Mouse (Mus musculus) hindbrain, postnatal 0 days (tissue): ENCODE data around the gene Ptgr2. TPM values are rescaled to one million over a fixed set of nuclear protein-coding genes. Genes with fewer than 3 reads are reported as not detected.
"Not testable (repeated sequence)": the region's sequence is repeated elsewhere in the genome, so short reads cannot be mapped to it uniquely, and the experiment has no call there.

Experiments used
- ATAC-seq: fragments of 200-750 bp; cut with Nextera tagmentation; 2 replicates; pipeline ENCODE4 v1.8.0; 2017; ENCODE audit warnings: mild to moderate bottlenecking, moderate TSS enrichment, moderate library complexity
- DNase-seq: peaks from one replicate; pipeline ENCODE4 v3.0.0-alpha.2; 2015; ENCODE audit warnings: low spot score
- H3K27ac ChIP-seq: fragments of 300-500 bp; sonication (generic); 2 replicates; pipeline ENCODE4 v1.5.1; 2014; ENCODE audit warnings: mild to moderate bottlenecking
- H3K27me3 ChIP-seq: fragments of 300-500 bp; sonication (generic); 2 replicates; pipeline ENCODE4 v1.6.1; 2014; ENCODE audit warnings: low read length, mixed read lengths; ENCODE audit not compliant: insufficient read depth
- H3K36me3 ChIP-seq: fragments of 300-500 bp; sonication (generic); 2 replicates; pipeline ENCODE4 v1.6.1; 2014; ENCODE audit warnings: low read length, mixed read lengths; ENCODE audit not compliant: insufficient read depth
- H3K4me1 ChIP-seq: fragments of 300-500 bp; sonication (generic); 2 replicates; pipeline ENCODE4 v1.6.1; 2014; ENCODE audit warnings: antibody characterized with exemption, low read length, mixed read lengths; ENCODE audit not compliant: insufficient read depth
- H3K4me2 ChIP-seq: fragments of 300-500 bp; sonication (generic); 2 replicates; pipeline ENCODE4 v1.6.1; 2014; ENCODE audit warnings: low read depth, mild to moderate bottlenecking, low read length, moderate library complexity, mixed read lengths
- H3K4me3 ChIP-seq: fragments of 300-500 bp; sonication (generic); 2 replicates; pipeline ENCODE4 v1.5.1; 2014; ENCODE audit warnings: low read length
- H3K9ac ChIP-seq: fragments of 300-500 bp; sonication (generic); replicated peaks from 2 replicates; pipeline ENCODE4 v1.6.1; 2014; ENCODE audit warnings: mild to moderate bottlenecking, low read length, moderate library complexity, mixed read lengths
- H3K9me3 ChIP-seq: fragments of 300-500 bp; sonication (generic); 2 replicates; pipeline ENCODE4 v1.6.1; 2016; ENCODE audit warnings: low read length, mixed read lengths
- CTCF ChIP-seq: IDR thresholded peaks from 2 replicates; pipeline ENCODE4 v1.5.1; 2016; ENCODE audit warnings: antibody characterized with exemption, control low read depth, low read depth
- WGBS: fragments of 180-500 bp; shearing (Covaris S2); extraction: QIAGEN DNeasy Blood & Tissue Kit; methylation state at CpG from one replicate; pipeline ENCODE4 v1.1.7; 2014; 5-methylcytosine and 5-hydroxymethylcytosine counted together
- polyA plus RNA-seq: library from polyadenylated mRNA; unstranded; fragments of >200 nt; fragmentation: Nextera tagmentation; extraction: Ambion mirVana; gene quantifications from 2 replicates; pipeline ENCODE4 v1.2.1, GENCODE M21; 2015
- total RNA-seq: library from RNA; depleted of rRNA; stranded (reverse); fragments of >200 nt; gene quantifications from 2 replicates; pipeline ENCODE4 v1.2.3, GENCODE M21; 2014; rRNA removed

The Ptgr2 gene
- total RNA-seq: 10.2 and 13.4 TPM in 2 replicates
- 20.3 and 22.7 TPM in 2 replicates for polyA plus RNA-seq

DNA sequence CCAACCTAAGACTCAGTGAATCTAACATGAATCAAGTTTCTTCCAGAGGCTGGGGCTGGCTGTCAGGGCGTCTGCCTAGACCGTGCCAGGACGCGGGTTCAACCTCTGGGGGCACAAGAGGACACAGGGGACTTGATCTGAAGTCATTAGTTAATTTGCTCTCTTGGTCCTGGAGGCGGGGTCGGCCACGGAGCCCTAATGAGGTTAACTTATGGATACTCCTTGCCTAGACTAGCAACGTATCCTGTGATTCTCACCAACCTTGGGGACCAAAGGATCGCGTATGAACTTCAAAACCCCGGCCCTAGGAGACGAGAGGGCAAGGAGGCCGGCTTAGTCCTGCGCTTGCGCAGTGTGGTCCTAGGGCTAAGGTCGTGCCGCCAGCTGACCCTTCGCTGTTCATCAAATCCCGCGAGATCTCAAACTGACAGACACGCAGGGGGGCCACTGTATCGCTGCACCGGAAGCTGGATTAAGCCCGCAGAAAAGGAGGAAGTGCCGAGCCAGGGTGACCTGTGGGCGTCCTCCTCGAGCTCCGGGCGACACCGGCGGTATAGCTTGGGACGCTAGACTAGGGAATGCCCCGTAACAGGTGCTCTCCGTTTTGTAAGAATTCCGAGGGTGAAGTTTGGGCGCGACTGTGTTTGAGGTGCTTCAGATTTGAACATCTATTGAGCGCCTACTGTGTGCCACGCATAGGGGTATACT is at the start of gene Ptgr2:
Gene Ptgr2, plus strand, starts transcription at position 348 of the 708 bp plus-strand sequence.
- no peaks in the 10 kb centered on the region for H3K9me3 ChIP-seq
- H3K4me1 ChIP-seq: no peaks in the 10 kb centered on the region
- peak within 1 kb of the TSS; percentile 56 for H3K27ac ChIP-seq
- no peaks in the 10 kb centered on the region for H3K36me3 ChIP-seq
- H3K9ac ChIP-seq: peak within 1 kb of the TSS; percentile 60
- TF ChIP-seq CTCF: 0 out of 2 replicates have a peak, but pooled peaks have one; percentile 8
- peak within 1 kb of the TSS; percentile 61 for H3K4me2 ChIP-seq
- DNase-seq: peak; percentile 96
- no peaks in the 10 kb centered on the region for H3K27me3 ChIP-seq
- H3K4me3 ChIP-seq: peak within 1 kb of the TSS; percentile 49
- peak; percentile 97 for ATAC-seq
- WGBS: under 1% methylated on average over 39 of the region's 39 CpGs

DNA sequence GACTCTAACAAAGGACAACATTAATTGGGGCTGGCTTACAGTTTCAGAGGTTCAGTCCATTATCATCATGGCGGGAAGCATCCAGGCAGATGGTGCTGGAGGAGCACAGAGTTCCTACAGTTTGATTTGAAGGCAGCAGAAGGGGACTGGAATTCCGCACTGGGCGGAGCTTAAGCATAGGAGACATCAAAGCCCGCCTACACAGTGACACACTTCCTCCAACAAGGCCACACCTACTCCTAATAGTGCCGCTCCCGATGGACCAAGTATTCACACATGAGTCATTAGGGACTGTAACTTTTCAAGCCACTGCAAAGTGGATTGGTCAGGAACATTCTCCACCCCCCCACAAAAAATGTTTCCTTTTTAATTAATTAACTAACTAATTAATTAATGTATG is 49.5 kb upstream of the Ptgr2 start:
- no peak overlapping the region for H3K4me3 ChIP-seq
- TF ChIP-seq CTCF: no peak
- no peaks in the 10 kb centered on the region for H3K4me1 ChIP-seq
- H3K9me3 ChIP-seq: no peaks in the 10 kb centered on the region
- no peak overlapping the region for H3K27ac ChIP-seq
- DNase-seq (no peak), ATAC-seq (no peak)
- H3K9ac ChIP-seq: no peak overlapping the region
- no peaks in the 10 kb centered on the region for H3K27me3 ChIP-seq
- WGBS: 94% methylated on average over 6 of the region's 6 CpGs
- no peak overlapping the region for H3K4me2 ChIP-seq
- no peaks in the 10 kb centered on the region for H3K36me3 ChIP-seq

DNA sequence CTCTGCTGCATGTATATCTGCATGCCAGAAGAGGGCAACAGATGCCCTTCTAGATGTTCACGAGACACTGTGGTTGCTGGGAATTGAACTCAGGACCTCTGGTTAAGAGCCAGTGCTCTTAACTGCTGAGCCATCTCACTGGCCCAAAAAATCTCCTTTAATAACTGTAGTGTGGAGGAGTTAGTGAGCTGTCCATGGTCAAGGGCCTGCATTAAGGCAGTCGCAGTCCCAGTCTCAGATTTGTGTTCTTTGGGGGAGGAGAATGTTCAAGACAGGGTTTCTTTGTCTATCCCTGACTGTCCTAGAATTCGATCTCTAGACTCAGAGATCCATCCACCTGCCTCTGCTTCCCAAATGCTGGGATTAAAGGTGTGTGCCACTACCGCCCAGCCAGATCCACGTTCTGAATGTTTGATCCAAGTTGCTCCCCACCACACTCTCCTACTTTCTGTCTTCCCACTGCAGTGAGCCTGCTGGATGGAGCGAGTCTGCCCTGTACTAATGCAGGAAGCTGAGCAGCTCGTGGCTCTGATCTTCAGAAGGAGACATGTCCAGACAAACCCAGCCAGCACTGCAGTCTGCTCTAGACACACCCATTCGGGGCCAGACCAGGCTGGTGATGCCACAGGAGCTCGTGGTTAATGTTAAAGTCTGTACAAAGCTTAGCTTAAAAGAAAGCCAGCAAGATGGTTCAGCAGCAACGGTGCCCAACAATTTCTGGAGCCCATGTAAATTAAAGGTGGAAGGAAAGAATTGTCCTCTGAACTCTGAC is 48.9 kb upstream of the Ptgr2 start:
- H3K27ac ChIP-seq: no peak overlapping the region
- no peak for TF ChIP-seq CTCF

DNA sequence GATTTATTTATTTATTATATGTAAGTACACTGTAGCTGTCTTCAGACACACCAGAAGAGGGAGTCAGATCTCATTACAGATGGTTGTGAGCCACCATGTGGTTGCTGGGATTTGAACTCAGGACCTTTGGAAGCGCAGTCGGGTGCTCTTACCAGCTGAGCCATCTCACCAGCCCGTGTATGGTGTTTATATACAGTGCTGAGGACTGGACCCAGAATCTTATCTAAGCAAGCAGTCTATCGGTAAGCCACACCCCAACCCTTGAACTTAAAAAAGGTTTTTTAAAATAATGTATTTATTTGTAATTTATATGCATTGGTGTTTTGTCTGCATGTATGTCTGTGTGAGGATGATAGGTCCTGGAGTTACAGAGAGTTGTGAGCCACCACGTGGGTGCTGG is 48.0 kb upstream of the Ptgr2 start:
- 95% methylated on average over 5 of the region's 5 CpGs for whole genome bisulfite sequencing
- H3K36me3 ChIP-seq, H3K9ac ChIP-seq, H3K9me3 ChIP-seq, H3K4me1 ChIP-seq, H3K4me3 ChIP-seq, ATAC-seq, H3K27ac ChIP-seq, DNase-seq, H3K27me3 ChIP-seq, H3K4me2 ChIP-seq: not testable (repeated sequence)

More for the DNA sequence above, 48.9 kb upstream of the Ptgr2 start:
- H3K27me3 ChIP-seq: no peaks in the 10 kb centered on the region
- no peak for ATAC-seq
- 84% methylated on average over 10 of the region's 10 CpGs for WGBS
- no peaks in the 10 kb centered on the region for H3K9me3 ChIP-seq
- no peak for DNase-seq
- H3K9ac ChIP-seq: no peak overlapping the region
- H3K4me3 ChIP-seq: no peak overlapping the region
- H3K4me2 ChIP-seq: no peak overlapping the region
- H3K4me1 ChIP-seq: no peaks in the 10 kb centered on the region
- no peaks in the 10 kb centered on the region for H3K36me3 ChIP-seq

DNA sequence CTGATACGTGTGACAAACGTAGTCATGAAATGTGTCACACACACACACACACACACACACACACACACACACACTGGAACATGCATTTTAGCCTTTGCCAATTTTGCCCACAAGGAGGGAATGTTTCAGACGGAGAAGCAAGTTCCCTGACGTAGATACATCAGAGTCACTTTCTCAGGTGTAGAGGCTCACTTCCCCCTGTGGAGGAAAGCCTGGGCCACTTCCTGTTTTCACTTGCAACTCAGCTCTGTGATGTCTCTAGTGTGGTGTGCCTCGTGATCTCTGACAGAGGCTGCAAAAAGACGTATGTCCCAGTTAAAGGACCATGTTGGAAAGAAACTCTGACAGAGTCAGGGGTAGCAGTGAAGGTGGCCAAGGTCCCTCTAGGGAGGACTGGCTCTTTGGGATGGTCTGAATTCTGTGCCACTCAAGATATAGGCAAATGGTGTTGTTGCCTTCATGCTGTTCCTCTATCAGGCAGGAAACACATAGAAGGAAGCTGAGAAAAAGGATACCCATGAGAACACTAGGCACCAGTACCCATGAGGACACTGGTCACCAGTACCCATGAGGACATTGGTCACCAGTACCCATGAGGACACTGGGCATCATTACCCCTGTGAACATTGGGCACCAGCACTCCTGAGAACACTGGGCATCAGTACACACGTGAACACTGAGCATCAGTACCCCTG is 41.8 kb upstream of the Ptgr2 start:
- H3K4me1 ChIP-seq: no peaks in the 10 kb centered on the region

DNA sequence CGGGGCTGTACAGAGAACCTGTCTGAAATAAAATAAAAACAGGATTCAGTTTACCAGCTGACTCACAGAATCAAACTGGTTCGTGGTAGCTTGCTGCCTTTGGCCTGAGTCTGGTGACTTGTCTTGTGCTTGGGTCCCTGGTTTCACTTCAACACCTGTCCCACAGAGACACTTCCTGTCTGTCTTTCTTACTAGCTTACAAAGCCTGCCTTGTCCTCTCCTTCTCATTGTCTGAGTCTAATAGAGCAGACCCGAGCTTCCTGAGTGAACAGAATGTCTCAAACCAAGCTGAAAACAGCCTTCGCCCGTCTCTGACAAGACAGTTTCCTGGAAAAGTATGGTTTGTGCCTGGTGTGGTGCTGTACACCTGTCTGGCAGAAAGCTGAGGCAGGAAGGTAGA is 39.3 kb upstream of the Ptgr2 start:
- ATAC-seq: no peak
- Histone ChIP-seq H3K4me3 (no peak overlapping the region), H3K9ac (no peak overlapping the region), H3K27ac (no peak overlapping the region), H3K36me3 (no peaks in the 10 kb centered on the region), H3K4me2 (no peak overlapping the region), H3K27me3 (no peaks in the 10 kb centered on the region), H3K9me3 (no peaks in the 10 kb centered on the region), H3K4me1 (no peaks in the 10 kb centered on the region)
- DNase-seq: no peak
- TF ChIP-seq CTCF: no peak
- 61% methylated on average over 5 of the region's 5 CpGs for WGBS

More for the DNA sequence above, 41.8 kb upstream of the Ptgr2 start:
- WGBS: 86% methylated on average over 7 of the region's 7 CpGs
- Histone ChIP-seq H3K27ac (no peak overlapping the region), H3K4me2 (no peak overlapping the region), H3K27me3 (no peaks in the 10 kb centered on the region), H3K9me3 (no peaks in the 10 kb centered on the region), H3K36me3 (no peaks in the 10 kb centered on the region), H3K9ac (no peak overlapping the region), H3K4me3 (no peak overlapping the region)
- TF ChIP-seq CTCF: no peak
- ATAC-seq (no peak), DNase-seq (no peak)
